In the genomic region with DNA sequence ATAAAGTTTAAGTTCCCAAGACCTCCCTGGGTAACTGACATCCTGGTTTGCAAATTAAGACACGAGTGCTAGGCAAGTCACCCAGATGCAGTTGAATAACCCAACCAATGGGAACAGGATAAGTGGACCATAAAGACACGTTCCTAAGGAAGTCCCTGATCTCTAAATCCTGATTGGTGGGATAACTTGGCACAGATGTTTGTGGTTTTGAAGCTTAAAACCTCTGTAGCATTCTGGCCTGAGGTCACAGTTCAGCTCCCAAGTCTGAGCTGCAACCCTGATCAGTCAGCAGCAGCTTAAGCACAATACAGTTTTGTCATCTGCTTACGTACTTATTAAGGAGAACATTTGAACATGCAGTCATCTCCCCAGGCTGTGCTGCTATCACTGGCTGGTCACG, we compare ENCODE assay signal across 26 mouse cellular contexts. TPM values are rescaled to one million over a fixed set of nuclear protein-coding genes. Genes with fewer than 3 reads are reported as not detected.
A peak's percentile ranks its signal among the peaks of the same experiment; 100 is the strongest.
DNase-seq lines count a peak whose midpoint lies in the region; ATAC-seq and TF ChIP-seq lines count a peak whose summit lies in the region.
"Had no signal": no experiment of that assay in that cellular context is flagged by ENCODE, and none has a peak within 500 bp of the region (broad histone marks: within the 10 kb centered on the region; RNA-seq: fewer than 3 reads in every experiment).

No protein-coding gene starts in this region.

- peak overlapping the region; percentile 11 for H3K4me2 ChIP-seq in CH12.LX (ENCODE audit: insufficient read depth, low read depth, poor library complexity, severe bottlenecking)
- no peak overlapping the region for H3K4me2 ChIP-seq in liver, postnatal 0 days (ENCODE audit: low read depth, low read length)
- H3K4me2 ChIP-seq in forebrain, embryonic 14.5 days (ENCODE audit: low read length) = no peak overlapping the region
- H3K4me2 ChIP-seq: embryonic facial prominence, embryonic 12.5 days; embryonic facial prominence, embryonic 15.5 days; forebrain, embryonic 15.5 days; heart, embryonic 13.5 days; hindbrain, embryonic 14.5 days had no signal

- no peak overlapping the region for H3K27ac ChIP-seq in CH12.LX (ENCODE audit: insufficient read depth, low read depth)
- H3K27ac ChIP-seq in liver, postnatal 0 days (ENCODE audit: low read depth) = no peak overlapping the region
- H3K27ac ChIP-seq in forebrain, embryonic 14.5 days (ENCODE audit: low read depth, low read length) = no peak overlapping the region
- H3K27ac ChIP-seq: embryonic facial prominence, embryonic 12.5 days; embryonic facial prominence, embryonic 15.5 days; forebrain, embryonic 15.5 days; heart, embryonic 13.5 days; hindbrain, embryonic 14.5 days; hindbrain, postnatal 0 days had no signal

- WGBS in liver, postnatal 0 days (ENCODE audit: insufficient replicate concordance) = 41% methylated on average over 4 of the region's 4 CpGs
- 72% methylated on average over 4 of the region's 4 CpGs for WGBS in forebrain, embryonic 14.5 days

- H3K4me1 ChIP-seq in CH12.LX (ENCODE audit: control insufficient read depth in 1 of 2, insufficient read depth in 2 of 2) = peaks cover 3 to 53% of the 10 kb centered on the region in 2 experiments; a peak in 3 of 4 replicates
- 0 out of 2 replicates have a peak, but pooled peaks cover 3% of the 10 kb centered on the region for H3K4me1 ChIP-seq in liver, postnatal 0 days (ENCODE audit: insufficient read depth)
- no peaks in the 10 kb centered on the region for H3K4me1 ChIP-seq in forebrain, embryonic 14.5 days (ENCODE audit: control insufficient read depth, insufficient read depth, low read length)
- H3K4me1 ChIP-seq: embryonic facial prominence, embryonic 12.5 days; embryonic facial prominence, embryonic 15.5 days; forebrain, embryonic 15.5 days; heart, embryonic 13.5 days had no signal

- H3K27me3 ChIP-seq in CH12.LX (replicated peaks) = no peaks in the 10 kb centered on the region
- H3K27me3 ChIP-seq in liver, postnatal 0 days (ENCODE audit: insufficient read depth, low read length) = no peaks in the 10 kb centered on the region
- no peaks in the 10 kb centered on the region for H3K27me3 ChIP-seq in forebrain, embryonic 14.5 days (replicated peaks; ENCODE audit: control insufficient read depth, insufficient read depth, low read length)
- H3K27me3 ChIP-seq: embryonic facial prominence, embryonic 12.5 days; embryonic facial prominence, embryonic 15.5 days; forebrain, embryonic 15.5 days; heart, embryonic 13.5 days had no signal

- no peak for TF ChIP-seq RAD21 in CH12.LX (IDR thresholded peaks at IDR 0.05; ENCODE audit: low read depth, low read length)

- no peak for ATAC-seq in liver, postnatal 0 days
- ATAC-seq in forebrain, embryonic 14.5 days = no peak
- ATAC-seq: forebrain, embryonic 15.5 days; hindbrain, postnatal 0 days; inflammation-experienced regulatory T-cells, adult 6 months; intestine, embryonic 16.5 days had no signal

- peaks cover 0 to 18% of the 10 kb centered on the region in 2 experiments for H3K36me3 ChIP-seq in CH12.LX (replicated peaks in 1 of 2; ENCODE audit: control insufficient read depth in 1 of 2, insufficient read depth in 1 of 2, low read length in 1 of 2)
- no peaks in the 10 kb centered on the region for H3K36me3 ChIP-seq in liver, postnatal 0 days (replicated peaks; ENCODE audit: insufficient read depth, low read length)
- H3K36me3 ChIP-seq in forebrain, embryonic 14.5 days (ENCODE audit: control insufficient read depth, insufficient read depth, low read length) = peaks cover 20% of the 10 kb centered on the region

- dilution Hi-C loops in CH12.LX (cut with MboI; ENCODE audit: extremely low pct_ligation_motif_present, extremely low pct_unique_long_range_greater_than_20kb, low sequenced_read_pairs) = no loop called here

- no peak overlapping the region for H3K9ac ChIP-seq in CH12.LX (ENCODE audit: insufficient read depth, low read depth)
- H3K9ac ChIP-seq in liver, postnatal 0 days (replicated peaks) = no peak overlapping the region
- H3K9ac ChIP-seq in forebrain, embryonic 14.5 days (ENCODE audit: low read length) = no peak overlapping the region
- H3K9ac ChIP-seq: embryonic facial prominence, embryonic 12.5 days; embryonic facial prominence, embryonic 15.5 days; forebrain, embryonic 15.5 days; heart, embryonic 13.5 days; hindbrain, embryonic 14.5 days had no signal

- no peak overlapping the region for H3K4me3 ChIP-seq in CH12.LX (replicated peaks in 1 of 3; ENCODE audit: low read depth in 2 of 3, low read length in 2 of 3, poor library complexity in 1 of 3)
- H3K4me3 ChIP-seq in liver, postnatal 0 days (ENCODE audit: low read depth, low read length) = no peak overlapping the region
- H3K4me3 ChIP-seq in forebrain, embryonic 14.5 days (ENCODE audit: low read depth, low read length) = no peak overlapping the region
- H3K4me3 ChIP-seq: embryonic facial prominence, embryonic 12.5 days; embryonic facial prominence, embryonic 15.5 days; forebrain, embryonic 15.5 days; heart, embryonic 13.5 days had no signal

- TF ChIP-seq CTCF in CH12.LX (conservative IDR thresholded peaks at IDR 0.05 in 1 of 2, IDR thresholded peaks at IDR 0.05 in 1 of 2; ENCODE audit: low read depth in 2 of 2, low read length in 2 of 2) = no peak
- no peak for TF ChIP-seq CTCF in liver, postnatal 0 days (IDR thresholded peaks at IDR 0.05; ENCODE audit: low read depth)

- peaks cover 4% of the 10 kb centered on the region for H3K9me3 ChIP-seq in CH12.LX (replicated peaks; ENCODE audit: low read length)
- no peaks in the 10 kb centered on the region for H3K9me3 ChIP-seq in liver, postnatal 0 days (ENCODE audit: low read length)
- no peaks in the 10 kb centered on the region for H3K9me3 ChIP-seq in forebrain, embryonic 14.5 days (replicated peaks; ENCODE audit: control insufficient read depth, low read length)
- H3K9me3 ChIP-seq: embryonic facial prominence, embryonic 12.5 days; embryonic facial prominence, embryonic 15.5 days; forebrain, embryonic 15.5 days; G1E; heart, embryonic 13.5 days had no signal

- 0 out of 2 replicates have a peak, but pooled peaks have one; percentile 30 for TF ChIP-seq POLR2A in CH12.LX (IDR thresholded peaks at IDR 0.05; ENCODE audit: low read depth, low read length)

- DNase-seq in heart, adult 11 months = peak; percentile 17
- DNase-seq in heart, adult 9 months (ENCODE audit: low spot score in 2 of 2) = no peak
- DNase-seq in 3T3-L1 (ENCODE audit: low read depth, low spot score) (peak; percentile 17), CH12.LX (ENCODE audit: extremely low read depth) (peak; percentile 93)
- no peak for DNase-seq in liver, postnatal 0 days
- DNase-seq in forebrain, embryonic 14.5 days (ENCODE audit: low spot score) = no peak
- DNase-seq: adrenal gland, adult 2 months; adrenal gland, postnatal 14 days; cerebellum, adult 11 months; cerebellum, adult 2 months; cerebellum, adult 9-11 months; cerebellum, postnatal 25 days; gastrocnemius, postnatal 25 days; heart, postnatal 14 days; heart, postnatal 4 days had no signal

- no peak for TF ChIP-seq EP300 in CH12.LX (IDR thresholded peaks at IDR 0.05; ENCODE audit: low read length)
- TF ChIP-seq EP300 in liver, postnatal 0 days (IDR thresholded peaks at IDR 0.05; ENCODE audit: low read depth) = no peak

- in situ Hi-C loops in CH12.LX (cut with MboI; ENCODE audit: low pct_ligation_motif_present, low pct_unique_long_range_greater_than_20kb, low sequenced_read_pairs) = loop anchor here (10.0 kb wide), 2 partner anchors 295 to 385 kb away; no protein-coding TSS in a partner anchor

- no peaks in the 10 kb centered on the region for H3K79me2 ChIP-seq in CH12.LX (replicated peaks; ENCODE audit: control insufficient read depth, extremely low read depth, insufficient read depth, poor library complexity, severe bottlenecking)

TF ChIP-seq in CH12.LX, 34 proteins besides CTCF, POLR2A, EP300 and RAD21:
- TF ChIP-seq ZMIZ1 (IDR thresholded peaks at IDR 0.05; ENCODE audit: low read depth, low read length) (0 out of 2 replicates have a peak, but pooled peaks have one; percentile 42), TBP (conservative IDR thresholded peaks at IDR 0.05; ENCODE audit: low read depth, low read length) (peak; percentile 61; the same call in 1 of the 2 replicates), ELF1 (IDR thresholded peaks at IDR 0.05; ENCODE audit: low read depth, low read length) (peak; percentile 30; the same call in 1 of the 2 replicates), ETS1 (conservative IDR thresholded peaks at IDR 0.05; ENCODE audit: low read depth, low read length) (peak; percentile 72), PAX5 (IDR thresholded peaks at IDR 0.05; ENCODE audit: low read length) (no peak)
TF ChIP-seq in CH12.LX: peak in this region for 4.

RNA-seq across cellular contexts. Expression of a gene that starts 22.7 kb away (rescaled TPM):
- 0.17 and 0.55 TPM in 2 replicates for total RNA-seq in CH12.LX (2012; rRNA removed)
- 1.6 and 2.0 TPM in 2 replicates for total RNA-seq in CH12.LX (2014; rRNA removed)
- polyA plus RNA-seq in CH12.LX (2012; ENCODE audit: insufficient read length, low read depth) = 0.60 and 0.64 TPM in 2 replicates
- 2.7 and 3.4 TPM in 2 replicates for polyA plus RNA-seq in liver, postnatal 0 days (2015; fragmentation: Nextera tagmentation; extraction: Ambion mirVana)
- polyA plus RNA-seq in forebrain, embryonic 14.5 days (2014; fragmentation: Nextera tagmentation; extraction: Ambion mirVana) = not detected in 2 replicates
- total RNA-seq: common myeloid progenitor, adult 5-6 weeks; gastrocnemius, postnatal 25 days; hindbrain, postnatal 0 days had no signal
- polyA plus RNA-seq: adrenal gland, adult 2 months; cerebellum, adult 2 months; embryonic facial prominence, embryonic 15.5 days; gonadal fat pad, adult 2 months; hindbrain, postnatal 0 days; inflammation-experienced regulatory T-cells, adult 6 months had no signal

RNA-seq across cellular contexts. Expression of a gene that starts 25.2 kb away (rescaled TPM):
- total RNA-seq in CH12.LX (2012; rRNA removed) (17.6 and 22.8 TPM in 2 replicates), CH12.LX (2014; rRNA removed) (18.1 and 20.9 TPM in 2 replicates)
- polyA plus RNA-seq in CH12.LX (2012; ENCODE audit: insufficient read length, low read depth) = 12.3 and 16.4 TPM in 2 replicates
- polyA plus RNA-seq in liver, postnatal 0 days (2015; fragmentation: Nextera tagmentation; extraction: Ambion mirVana) = 7.0 and 7.8 TPM in 2 replicates
- 30.1 and 37.9 TPM in 2 replicates for polyA plus RNA-seq in forebrain, embryonic 14.5 days (2014; fragmentation: Nextera tagmentation; extraction: Ambion mirVana)

RNA-seq across cellular contexts. Expression of a gene that starts 40.2 kb away (rescaled TPM):
- 5.8 and 6.0 TPM in 2 replicates for total RNA-seq in CH12.LX (2012; rRNA removed)
- total RNA-seq in CH12.LX (2014; rRNA removed) = 4.2 and 5.4 TPM in 2 replicates
- polyA plus RNA-seq in CH12.LX (2012; ENCODE audit: insufficient read length, low read depth) = 8.4 and 11.3 TPM in 2 replicates
- 0.37 and 0.97 TPM in 2 replicates for polyA plus RNA-seq in liver, postnatal 0 days (2015; fragmentation: Nextera tagmentation; extraction: Ambion mirVana)
- 2.9 and 5.6 TPM in 2 replicates for polyA plus RNA-seq in forebrain, embryonic 14.5 days (2014; fragmentation: Nextera tagmentation; extraction: Ambion mirVana)
- polyA plus RNA-seq: G1E had no signal

Comparison
In these comparisons a context has a peak if more than half of its experiments do, and no peak if none do; other contexts are left out.
1. DNase-seq: peak in heart, adult 11 months (single experiment), 3T3-L1 (single experiment) and CH12.LX (single experiment); none in heart, adult 9 months (0 of 2), liver, postnatal 0 days (single experiment) and forebrain, embryonic 14.5 days (single experiment).